Mouse (Mus musculus) heart, adult 2 months (tissue): ENCODE measurements around the gene Ift27. TPM values are rescaled to one million over a fixed set of nuclear protein-coding genes. Genes with fewer than 3 reads are reported as not detected.

Source experiments
- DNase-seq, 2 experiments: peaks; one replicate each; pipeline ENCODE4 v3.0.0; 2021
- H3K27ac ChIP-seq: fragments of 200-600 bp; 2 replicates; pipeline ENCODE4 v1.8.1; 2022
- H3K27me3 ChIP-seq: fragments of 200-500 bp; 2 replicates; pipeline ENCODE4 v1.6.1; 2012; ENCODE audit warnings: mild to moderate bottlenecking, low read length, inconsistent platforms, mixed read lengths; ENCODE audit not compliant: control insufficient read depth, insufficient read depth
- H3K36me3 ChIP-seq: fragments of 200-500 bp; 2 replicates; pipeline ENCODE4 v1.6.1; 2012; ENCODE audit warnings: low read length, inconsistent platforms; ENCODE audit not compliant: control insufficient read depth, insufficient read depth
- H3K4me1 ChIP-seq: fragments of 200-500 bp; 2 replicates; pipeline ENCODE4 v1.6.1; 2011; ENCODE audit warnings: low read length; ENCODE audit not compliant: control insufficient read depth, insufficient read depth
- H3K4me3 ChIP-seq: fragments of 200-600 bp; 2 replicates; pipeline ENCODE4 v1.8.1; 2022
- H3K79me2 ChIP-seq: fragments of 200-500 bp; replicated peaks from 2 replicates; pipeline ENCODE4 v1.6.1; 2012; ENCODE audit warnings: mild to moderate bottlenecking, inconsistent platforms, low read length, moderate library complexity, mixed read lengths; ENCODE audit not compliant: control insufficient read depth, insufficient read depth
- H3K9ac ChIP-seq: fragments of 200-500 bp; 2 replicates; pipeline ENCODE4 v1.6.1; 2012; ENCODE audit warnings: low read depth, mild to moderate bottlenecking, control low read depth, inconsistent platforms, low read length, mixed read lengths
- CTCF ChIP-seq: fragments of 200-600 bp; IDR thresholded peaks from 2 replicates; pipeline ENCODE4 v1.8.1; 2022; ENCODE audit warnings: antibody characterized with exemption, mild to moderate bottlenecking, moderate library complexity
- EP300 ChIP-seq: fragments of 200-500 bp; IDR thresholded peaks from 2 replicates; pipeline ENCODE4 v1.6.1; 2011; ENCODE audit warnings: low read depth, low read length, control low read depth; ENCODE audit not compliant: insufficient read depth
- POLR2A ChIP-seq: fragments of 200-500 bp; IDR thresholded peaks from 2 replicates; pipeline ENCODE4 v1.6.1; 2011; ENCODE audit warnings: mild to moderate bottlenecking, low read depth, low read length, control low read depth; ENCODE audit not compliant: insufficient read depth
- WGBS: fragments of 180-500 bp; shearing (Covaris S2); methylation state at CpG from one replicate; pipeline ENCODE4 v1.1.7; 2018; 5-methylcytosine and 5-hydroxymethylcytosine counted together
- intact Hi-C: fragments of 180-260 bp; cut with DNase I; formaldehyde crosslinking; loops from one replicate; pipeline ENCODE4 v1.15.1; 2025
- polyA plus RNA-seq: library from polyadenylated mRNA; depleted of rRNA; stranded (reverse); fragments of >200 nt; gene quantifications from 2 replicates; pipeline ENCODE4 v1.2.3, GENCODE M21; 2012
- total RNA-seq, 2 experiments: library from RNA; stranded (reverse); gene quantifications; 2 replicates each; pipeline ENCODE4 v1.2.3; 2021

Gene Ift27
- total and polyA plus RNA-seq, 3 experiments, result 9.3 to 22.6 (median 10.0) TPM

DNA sequence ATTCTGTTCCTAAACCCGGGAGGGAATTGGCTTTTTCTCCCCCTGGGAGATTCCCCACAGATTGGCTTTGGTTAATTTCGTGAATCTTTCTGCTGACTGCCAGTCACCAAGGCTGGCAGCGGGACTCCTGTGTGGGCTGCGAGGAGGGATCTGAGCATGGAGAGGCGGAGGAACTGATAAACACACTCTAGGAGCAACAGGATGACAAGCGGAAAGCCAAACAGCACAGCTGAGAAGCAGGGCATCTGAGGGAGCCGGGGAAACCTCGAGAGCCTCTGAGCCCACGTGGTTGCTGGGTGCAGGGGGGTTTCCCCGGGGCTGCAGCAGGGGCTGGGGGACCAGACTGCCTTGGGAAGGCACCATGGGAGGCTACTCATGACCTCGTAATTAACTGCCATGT, 4.3 kb downstream of the Ift27 start:
- DNase-seq, result no peak
- H3K27me3 ChIP-seq, result no peaks in the 10 kb centered on the region
- no peak overlapping the region for H3K9ac ChIP-seq
- no peak for TF ChIP-seq CTCF
- TF ChIP-seq EP300, result no peak
- no peak for TF ChIP-seq POLR2A
- no peaks in the 10 kb centered on the region for H3K36me3 ChIP-seq
- 56% methylated on average over 11 of the region's 11 CpGs for WGBS
- H3K79me2 ChIP-seq, result no peaks in the 10 kb centered on the region
- no peak overlapping the region for H3K4me3 ChIP-seq
- peaks cover 3% of the 10 kb centered on the region; the same call in 1 of the 2 replicates for H3K4me1 ChIP-seq
- intact Hi-C loops, result no loop called here
- no peak overlapping the region for H3K27ac ChIP-seq

- Histone ChIP-seq H3K4me1 (no peaks in the 10 kb centered on the region), H3K36me3 (no peaks in the 10 kb centered on the region), H3K27me3 (no peaks in the 10 kb centered on the region), H3K9ac (no peak overlapping the region), H3K79me2 (no peaks in the 10 kb centered on the region), H3K27ac (no peak overlapping the region), H3K4me3 (no peak overlapping the region)
- TF ChIP-seq CTCF (no peak), POLR2A (no peak), EP300 (no peak)
- no peak for DNase-seq
- 79% methylated on average over 4 of the region's 4 CpGs for WGBS
- intact Hi-C loops, result no loop called here
Measured at GRCm38 (mm10) chr15:78165292-78165691, 8.6 kb downstream of the Ift27 start.

DNA sequence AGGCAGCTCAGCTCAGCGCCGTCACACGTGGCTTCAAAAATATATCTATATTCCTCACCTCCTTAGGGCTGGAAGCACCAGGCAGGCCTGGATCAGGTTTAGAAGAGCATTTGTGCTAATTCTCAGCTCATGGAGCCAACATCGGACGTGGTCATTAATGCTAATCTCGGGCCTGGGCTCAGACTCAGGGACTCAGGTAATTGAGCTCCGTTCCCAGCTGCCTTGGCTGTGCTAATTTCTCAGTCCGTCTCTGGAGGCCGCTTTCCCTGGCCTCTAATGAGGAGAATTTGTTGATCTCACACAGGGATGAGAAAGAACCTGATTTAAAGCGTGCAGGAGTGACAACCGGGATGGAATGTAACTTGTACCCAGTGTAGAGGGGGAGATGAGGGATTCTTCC, 9.4 kb downstream of the Ift27 start:
- intact Hi-C loops, result no loop called here
- H3K4me3 ChIP-seq, result no peak overlapping the region
- H3K4me1 ChIP-seq, result no peaks in the 10 kb centered on the region
- WGBS, result 92% methylated on average over 11 of the region's 11 CpGs
- no peak for DNase-seq
- no peak overlapping the region for H3K9ac ChIP-seq
- no peak overlapping the region for H3K27ac ChIP-seq
- TF ChIP-seq EP300 (no peak), CTCF (no peak), POLR2A (no peak)
- no peaks in the 10 kb centered on the region for H3K27me3 ChIP-seq
- no peaks in the 10 kb centered on the region for H3K36me3 ChIP-seq
- no peaks in the 10 kb centered on the region for H3K79me2 ChIP-seq

DNA sequence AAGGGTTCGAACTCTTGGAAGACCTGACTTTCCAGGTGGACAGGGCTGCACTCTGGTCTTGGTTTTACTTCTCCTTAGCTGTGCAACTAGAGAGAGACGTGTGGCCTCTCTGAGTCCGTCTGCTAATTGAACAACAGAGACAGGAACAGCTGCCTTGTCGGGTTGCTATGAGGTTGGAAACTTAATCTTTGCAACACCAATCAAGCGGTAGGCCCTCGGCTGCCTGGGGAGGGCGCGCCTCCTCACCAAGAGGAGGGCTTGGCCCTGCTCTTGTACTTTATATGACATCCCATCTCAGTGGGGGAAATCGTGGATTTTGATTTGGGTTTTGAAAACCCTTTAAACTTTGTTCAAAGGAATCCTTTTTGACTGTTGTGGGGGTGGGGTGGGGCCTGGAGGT, 12.0 kb downstream of the Ift27 start:
- Histone ChIP-seq H3K27me3 (no peaks in the 10 kb centered on the region), H3K27ac (no peak overlapping the region), H3K4me1 (no peaks in the 10 kb centered on the region), H3K4me3 (no peak overlapping the region), H3K79me2 (no peaks in the 10 kb centered on the region), H3K36me3 (no peaks in the 10 kb centered on the region), H3K9ac (no peak overlapping the region)
- TF ChIP-seq POLR2A, result no peak
- TF ChIP-seq CTCF, result no peak
- no peak for TF ChIP-seq EP300
- WGBS, result 82% methylated on average over 9 of the region's 9 CpGs
- intact Hi-C loops, result no loop called here
- DNase-seq, result no peak

DNA sequence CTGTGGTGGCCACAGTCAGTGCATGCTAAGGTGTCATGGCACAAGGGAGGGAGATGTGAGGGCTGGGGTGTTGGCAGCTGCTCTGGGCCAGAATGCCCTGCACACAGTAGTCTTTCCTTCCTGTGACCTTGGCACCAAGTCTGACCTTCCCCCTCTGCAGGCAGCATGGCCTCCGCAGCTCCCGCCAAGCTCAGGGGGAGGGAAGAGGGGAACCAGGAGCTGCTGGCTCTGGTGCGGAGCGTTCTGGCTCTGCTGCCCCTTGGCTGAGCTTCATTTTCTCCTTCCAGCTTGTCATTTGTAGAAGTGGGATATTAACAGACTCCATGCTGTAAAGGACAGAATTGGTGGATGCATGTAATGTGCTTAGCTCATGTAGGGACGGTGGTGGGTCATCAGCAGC, 15.6 kb downstream of the Ift27 start:
- WGBS, result 74% methylated on average over 5 of the region's 5 CpGs
- no peak for DNase-seq
- TF ChIP-seq EP300 (no peak), CTCF (no peak), POLR2A (no peak)
- Histone ChIP-seq H3K27me3 (no peaks in the 10 kb centered on the region), H3K4me1 (no peaks in the 10 kb centered on the region), H3K9ac (no peak overlapping the region), H3K27ac (no peak overlapping the region), H3K79me2 (no peaks in the 10 kb centered on the region), H3K36me3 (no peaks in the 10 kb centered on the region), H3K4me3 (no peak overlapping the region)
- intact Hi-C loops, result no loop called here

- no peak overlapping the region for H3K27ac ChIP-seq
- no peaks in the 10 kb centered on the region for H3K36me3 ChIP-seq
- intact Hi-C loops, result no loop called here
- WGBS, result 49% methylated on average over 4 of the region's 4 CpGs
- H3K4me3 ChIP-seq, result no peak overlapping the region
- H3K79me2 ChIP-seq, result no peaks in the 10 kb centered on the region
- H3K4me1 ChIP-seq, result no peaks in the 10 kb centered on the region
- H3K27me3 ChIP-seq, result no peaks in the 10 kb centered on the region
- no peak overlapping the region for H3K9ac ChIP-seq
- TF ChIP-seq EP300, result no peak
- no peak for TF ChIP-seq POLR2A
- TF ChIP-seq CTCF, result no peak
- DNase-seq, result no peak
Measured at GRCm38 (mm10) chr15:78157824-78158223, 16.1 kb downstream of the Ift27 start.
